Mouse (Mus musculus): ENCODE measurements around the gene Olfr308.
"Not testable (repeated sequence)": the region's sequence is repeated elsewhere in the genome, so short reads cannot be mapped to it uniquely, and the experiment has no call there.

Olfr308 gene

GRCm38 (mm10) chr7:86325530-86325929, at the start of gene Olfr308:
Olfr308 (minus strand) TSS chr7:86325630.
- DNase-seq = no peak

DNA sequence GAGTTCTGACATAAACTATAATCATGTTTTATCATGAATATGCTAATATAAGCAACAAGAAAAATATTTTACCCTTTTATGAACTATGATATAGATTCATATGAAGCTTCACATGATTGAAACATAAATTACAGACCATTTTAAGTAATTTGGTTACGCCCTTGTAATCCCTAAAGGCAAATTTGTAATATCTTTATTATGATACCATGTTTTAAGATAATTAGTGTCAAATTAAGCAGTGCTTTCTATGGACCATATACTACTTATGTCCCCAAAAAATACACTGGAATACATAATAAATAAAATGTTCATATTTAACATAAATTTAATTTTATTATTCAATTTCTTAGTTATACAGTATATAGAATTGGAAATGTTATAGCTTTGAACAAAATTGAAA, 41.4 kb upstream of the Olfr308 start, which contains the start of gene Olfr305:
TSS of gene Olfr305 (minus strand) at position 101 of the 400 bp plus-strand sequence.
- no peak for DNase-seq

- not testable (repeated sequence) for DNase-seq
Observed at GRCm38 (mm10) chr7:86346296-86346695, 20.9 kb upstream of the Olfr308 start.

GRCm38 (mm10) chr7:86344253-86344652, 18.8 kb upstream of the Olfr308 start:
- DNase-seq = no peak

DNA sequence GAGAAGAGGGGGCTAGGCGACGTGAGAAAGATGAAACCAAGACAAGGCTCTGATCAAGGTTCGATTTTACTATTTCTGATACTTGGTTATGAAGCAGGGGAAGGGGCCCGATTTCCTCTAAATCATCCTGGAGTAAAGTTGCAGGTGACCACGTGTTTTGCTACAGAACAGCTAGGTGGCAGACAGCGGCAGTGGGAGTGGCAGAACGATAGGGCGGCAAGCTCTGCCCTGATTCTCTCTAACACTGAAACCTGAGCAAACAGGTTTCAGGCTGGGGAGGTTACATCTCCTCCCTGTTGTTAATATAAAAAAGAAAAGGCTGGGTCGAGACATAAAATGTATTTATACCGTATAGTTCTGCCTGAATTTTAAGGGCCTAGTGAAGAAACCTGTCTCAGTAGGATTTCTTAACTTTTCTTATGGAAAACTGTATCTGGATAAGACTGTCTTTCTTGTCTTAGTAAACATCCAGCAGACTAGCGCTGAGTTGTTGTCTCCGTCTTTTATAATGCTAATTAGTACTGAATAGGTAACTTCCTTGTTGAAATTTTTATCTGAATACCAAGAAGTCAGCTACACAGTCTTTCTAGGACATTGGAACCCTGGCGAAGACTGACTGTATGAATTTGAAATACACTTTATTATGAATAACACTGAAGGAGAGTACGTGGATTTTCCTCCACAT, 17.6 kb upstream of the Olfr308 start:
- DNase-seq = no peak

DNA sequence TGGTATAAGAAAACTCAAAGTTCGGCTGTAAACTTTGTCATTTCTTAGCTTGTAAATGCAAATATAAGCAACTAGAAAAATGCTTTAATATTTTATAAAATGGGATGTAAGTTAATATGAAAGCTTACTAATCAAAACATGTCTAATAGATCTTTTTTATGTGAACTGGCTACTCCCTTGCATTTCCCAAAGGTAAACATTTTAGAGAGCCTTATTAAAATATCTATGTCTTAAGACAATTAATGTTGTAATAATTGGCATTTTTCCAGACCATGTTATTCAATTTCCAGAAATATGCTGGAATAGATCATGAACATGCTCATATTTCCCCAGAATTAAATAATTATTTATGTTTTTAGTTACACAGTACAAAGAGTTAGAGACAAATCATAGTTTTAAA, 12.1 kb upstream of the Olfr308 start, which contains the start of gene Olfr307:
TSS of gene Olfr307 (minus strand) at position 101 of the 400 bp plus-strand sequence.
- DNase-seq = no peak

GRCm38 (mm10) chr7:86321323-86321722, 4.1 kb downstream of the Olfr308 start:
- DNase-seq = no peak

DNA sequence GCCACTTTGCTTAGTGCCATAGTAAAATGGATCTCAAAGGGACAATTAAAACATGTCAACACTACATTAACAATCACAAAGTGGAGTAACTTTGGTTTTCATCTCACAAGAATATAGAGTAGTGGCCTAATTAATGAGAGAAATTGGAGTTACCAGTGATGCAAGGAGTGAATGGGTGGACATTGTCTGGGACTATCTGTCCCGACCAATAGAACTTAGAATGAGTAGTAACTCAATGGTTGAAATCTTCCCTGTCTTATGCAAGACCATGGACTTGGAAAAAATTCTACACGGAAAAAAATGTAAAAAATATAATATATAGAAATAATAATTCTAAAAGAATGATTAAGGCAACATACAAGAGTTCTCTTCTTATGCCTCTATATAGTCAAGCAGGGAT, 11.8 kb downstream of the Olfr308 start, which contains the start of gene Olfr309:
TSS of gene Olfr309 (minus strand) at position 101 of the 400 bp plus-strand sequence.
- no peak for DNase-seq

GRCm38 (mm10) chr7:86277072-86277471, 48.4 kb downstream of the Olfr308 start, which contains the start of gene Olfr310:
Olfr310 (minus strand) TSS chr7:86277172.
- DNase-seq = no peak
